Mouse (Mus musculus) lung, adult 2 months (tissue): ENCODE data around the gene Btbd35f24. TPM values are rescaled to one million over a fixed set of nuclear protein-coding genes. Genes with fewer than 3 reads are reported as not detected.
"Not testable (repeated sequence)": the region's sequence is repeated elsewhere in the genome, so short reads cannot be mapped to it uniquely, and the experiment has no call there.

ENCODE experiments used
- DNase-seq: peaks from one replicate; pipeline ENCODE4 v3.0.0; 2022
- H3K4me1 ChIP-seq: fragments of 200-500 bp; 2 replicates; pipeline ENCODE4 v1.6.1; 2011; ENCODE audit warnings: low read length; ENCODE audit not compliant: control insufficient read depth, insufficient read depth
- H3K4me3 ChIP-seq: fragments of 200-500 bp; replicated peaks from 2 replicates; pipeline ENCODE3; 2011; ENCODE audit warnings: low read depth, mild to moderate bottlenecking, control low read depth, low read length; ENCODE audit errors: extremely low read depth
- WGBS: fragments of 180-500 bp; shearing (Covaris S2); methylation state at CpG from one replicate; pipeline ENCODE4 v1.1.7; 2018; 5-methylcytosine and 5-hydroxymethylcytosine counted together
- polyA plus RNA-seq: library from polyadenylated mRNA; depleted of rRNA; stranded (reverse); fragments of >200 nt; gene quantifications from 2 replicates; pipeline ENCODE4 v1.2.3, GENCODE M21; 2012; rRNA removed

Btbd35f24 gene
- not detected in 2 replicates for polyA plus RNA-seq

- H3K4me1 ChIP-seq, DNase-seq, H3K4me3 ChIP-seq: not testable (repeated sequence)
- 70% methylated on average over 2 of the region's 2 CpGs for WGBS
These were observed at the start of gene Btbd35f24 for GRCm38 (mm10) chrX:3195727-3196126. Gene Btbd35f24, minus strand, starts transcription at chrX:3195827.

Other genes starting within 250 kb of the Btbd35f24 start
- not detected in 2 replicates for gene Btbd35f23, start 119.0 kb downstream of the Btbd35f24 start, polyA plus RNA-seq
- gene Btbd35f11, start 247.9 kb upstream of the Btbd35f24 start, polyA plus RNA-seq, result not detected in 2 replicates